Mouse (Mus musculus) hindbrain, embryonic 16.5 days (tissue): Measurements from ENCODE around the gene Cish. TPM values are rescaled to one million over a fixed set of nuclear protein-coding genes. Genes with fewer than 3 reads are reported as not detected.
"Not testable (repeated sequence)": the region's sequence is repeated elsewhere in the genome, so short reads cannot be mapped to it uniquely, and the experiment has no call there.

Source experiments
- ATAC-seq: fragments of 200-750 bp; cut with Nextera tagmentation; 2 replicates; pipeline ENCODE4 v1.8.0; 2017; ENCODE audit warnings: moderate TSS enrichment, moderate library complexity
- H3K27ac ChIP-seq: fragments of 300-500 bp; sonication (generic); 2 replicates; pipeline ENCODE4 v1.5.1; 2014; ENCODE audit warnings: low read depth, mild to moderate bottlenecking, control low read depth, low read length, moderate library complexity
- H3K27me3 ChIP-seq: fragments of 300-500 bp; sonication (generic); replicated peaks from 2 replicates; pipeline ENCODE4 v1.6.1; 2014; ENCODE audit warnings: low read length; ENCODE audit not compliant: control insufficient read depth, insufficient read depth
- H3K36me3 ChIP-seq: fragments of 300-500 bp; sonication (generic); 2 replicates; pipeline ENCODE4 v1.6.1; 2014; ENCODE audit warnings: mild to moderate bottlenecking, low read length, moderate library complexity, mixed read lengths; ENCODE audit not compliant: control insufficient read depth, insufficient read depth
- H3K4me1 ChIP-seq: fragments of 300-500 bp; sonication (generic); 2 replicates; pipeline ENCODE4 v1.6.1; 2014; ENCODE audit warnings: low read depth, low read length; ENCODE audit not compliant: control insufficient read depth, insufficient read depth
- H3K4me2 ChIP-seq: fragments of 300-500 bp; sonication (generic); 2 replicates; pipeline ENCODE4 v1.6.1; 2014; ENCODE audit warnings: mild to moderate bottlenecking, low read length, control low read depth, moderate library complexity
- H3K4me3 ChIP-seq: fragments of 300-500 bp; sonication (generic); 2 replicates; pipeline ENCODE4 v1.5.1; 2014; ENCODE audit warnings: mild to moderate bottlenecking, low read length, control low read depth, moderate library complexity
- H3K9ac ChIP-seq: fragments of 300-500 bp; sonication (generic); 2 replicates; pipeline ENCODE4 v1.6.1; 2014; ENCODE audit warnings: low read depth, mild to moderate bottlenecking, control low read depth, low read length, moderate library complexity
- H3K9me3 ChIP-seq: fragments of 300-500 bp; sonication (generic); 2 replicates; pipeline ENCODE4 v1.6.1; 2014; ENCODE audit warnings: mild to moderate bottlenecking, low read length, moderate library complexity; ENCODE audit not compliant: control insufficient read depth
- WGBS: fragments of 180-500 bp; shearing (Covaris S2); extraction: QIAGEN DNeasy Blood & Tissue Kit; methylation state at CpG from one replicate; pipeline ENCODE4 v1.1.7; 2014; 5-methylcytosine and 5-hydroxymethylcytosine counted together
- polyA plus RNA-seq: library from polyadenylated mRNA; unstranded; fragments of >200 nt; fragmentation: Nextera tagmentation; extraction: Ambion mirVana; gene quantifications from 2 replicates; pipeline ENCODE4 v1.2.1, GENCODE M21; 2015

The Cish gene
- polyA plus RNA-seq, 1 experiment from 2014 or later = 13.7 TPM

- H3K4me1 ChIP-seq = no peaks in the 10 kb centered on the region
- H3K4me3 ChIP-seq = no peak overlapping the region
- H3K9ac ChIP-seq = no peak overlapping the region
- H3K4me2 ChIP-seq = no peak overlapping the region
- no peaks in the 10 kb centered on the region for H3K27me3 ChIP-seq
- H3K36me3 ChIP-seq = peaks cover 8% of the 10 kb centered on the region; the same call in 1 of the 2 replicates
- H3K27ac ChIP-seq = no peak overlapping the region
- WGBS = 97% methylated on average over 3 of the region's 3 CpGs
- no peaks in the 10 kb centered on the region for H3K9me3 ChIP-seq
- ATAC-seq = no peak
Measured at GRCm38 (mm10) chr9:107304383-107304782, 8.6 kb downstream of the Cish start.

- Histone ChIP-seq H3K4me2 (no peak overlapping the region), H3K27ac (no peak overlapping the region), H3K4me1 (no peaks in the 10 kb centered on the region), H3K4me3 (no peak overlapping the region), H3K27me3 (no peaks in the 10 kb centered on the region), H3K36me3 (peaks cover 8% of the 10 kb centered on the region; the same call in 1 of the 2 replicates), H3K9me3 (no peaks in the 10 kb centered on the region), H3K9ac (no peak overlapping the region)
- ATAC-seq = no peak
- WGBS = 86% methylated on average over 4 of the region's 4 CpGs
Measured at GRCm38 (mm10) chr9:107305012-107305411, 9.2 kb downstream of the Cish start.

- no peaks in the 10 kb centered on the region for H3K9me3 ChIP-seq
- 70% methylated on average over 13 of the region's 13 CpGs for WGBS
- no peak overlapping the region for H3K4me2 ChIP-seq
- no peak overlapping the region for H3K9ac ChIP-seq
- no peak for ATAC-seq
- H3K27me3 ChIP-seq = no peaks in the 10 kb centered on the region
- no peaks in the 10 kb centered on the region for H3K4me1 ChIP-seq
- H3K4me3 ChIP-seq = no peak overlapping the region
- H3K36me3 ChIP-seq = peaks cover 2% of the 10 kb centered on the region; the same call in 1 of the 2 replicates
- no peak overlapping the region for H3K27ac ChIP-seq
Measured at GRCm38 (mm10) chr9:107305601-107306542, 10.0 kb downstream of the Cish start.

GRCm38 (mm10) chr9:107306673-107307072 is 10.8 kb downstream of the Cish start:
- not testable (repeated sequence) for H3K4me1 ChIP-seq, H3K36me3 ChIP-seq, H3K27ac ChIP-seq, H3K9me3 ChIP-seq, ATAC-seq, H3K4me3 ChIP-seq, H3K4me2 ChIP-seq, H3K27me3 ChIP-seq, H3K9ac ChIP-seq
- WGBS = 100% methylated on average over 1 of the region's 1 CpGs

GRCm38 (mm10) chr9:107307099-107307872 is 11.5 kb downstream of the Cish start:
- H3K4me3 ChIP-seq = no peak overlapping the region
- no peak overlapping the region for H3K9ac ChIP-seq
- no peaks in the 10 kb centered on the region for H3K27me3 ChIP-seq
- no peaks in the 10 kb centered on the region for H3K36me3 ChIP-seq
- H3K27ac ChIP-seq = no peak overlapping the region
- no peak for ATAC-seq
- H3K4me2 ChIP-seq = no peak overlapping the region
- WGBS = 94% methylated on average over 11 of the region's 11 CpGs
- H3K4me1 ChIP-seq = no peaks in the 10 kb centered on the region
- no peaks in the 10 kb centered on the region for H3K9me3 ChIP-seq

- Histone ChIP-seq H3K4me3 (no peak overlapping the region), H3K9me3 (no peaks in the 10 kb centered on the region), H3K9ac (no peak overlapping the region), H3K27ac (no peak overlapping the region), H3K27me3 (no peaks in the 10 kb centered on the region), H3K36me3 (no peaks in the 10 kb centered on the region), H3K4me2 (no peak overlapping the region), H3K4me1 (no peaks in the 10 kb centered on the region)
- 54% methylated on average over 12 of the region's 12 CpGs for WGBS
- ATAC-seq = no peak
Measured at GRCm38 (mm10) chr9:107307886-107308285, 12.1 kb downstream of the Cish start.

- Histone ChIP-seq H3K36me3 (no peaks in the 10 kb centered on the region), H3K9ac (no peak overlapping the region), H3K27ac (no peak overlapping the region), H3K9me3 (no peaks in the 10 kb centered on the region), H3K4me1 (no peaks in the 10 kb centered on the region), H3K27me3 (no peaks in the 10 kb centered on the region), H3K4me2 (no peak overlapping the region), H3K4me3 (no peak overlapping the region)
- WGBS = 93% methylated on average over 9 of the region's 9 CpGs
- ATAC-seq = no peak
Measured at GRCm38 (mm10) chr9:107308346-107309000, 12.6 kb downstream of the Cish start.

GRCm38 (mm10) chr9:107309171-107309570 is 13.3 kb downstream of the Cish start:
- no peak for ATAC-seq
- H3K4me1 ChIP-seq = no peaks in the 10 kb centered on the region
- no peak overlapping the region for H3K27ac ChIP-seq
- H3K4me2 ChIP-seq = no peak overlapping the region
- H3K9me3 ChIP-seq = no peaks in the 10 kb centered on the region
- 87% methylated on average over 9 of the region's 9 CpGs for WGBS
- no peak overlapping the region for H3K4me3 ChIP-seq
- no peak overlapping the region for H3K9ac ChIP-seq
- no peaks in the 10 kb centered on the region for H3K27me3 ChIP-seq
- H3K36me3 ChIP-seq = no peaks in the 10 kb centered on the region

- H3K9me3 ChIP-seq = no peaks in the 10 kb centered on the region
- H3K4me1 ChIP-seq = no peaks in the 10 kb centered on the region
- WGBS = 75% methylated on average over 5 of the region's 5 CpGs
- no peak overlapping the region for H3K9ac ChIP-seq
- H3K27ac ChIP-seq = no peak overlapping the region
- H3K4me3 ChIP-seq = no peak overlapping the region
- no peaks in the 10 kb centered on the region for H3K27me3 ChIP-seq
- ATAC-seq = no peak
- H3K4me2 ChIP-seq = no peak overlapping the region
- H3K36me3 ChIP-seq = no peaks in the 10 kb centered on the region
Measured at GRCm38 (mm10) chr9:107309600-107309999, 13.8 kb downstream of the Cish start.
